In the genomic region with DNA sequence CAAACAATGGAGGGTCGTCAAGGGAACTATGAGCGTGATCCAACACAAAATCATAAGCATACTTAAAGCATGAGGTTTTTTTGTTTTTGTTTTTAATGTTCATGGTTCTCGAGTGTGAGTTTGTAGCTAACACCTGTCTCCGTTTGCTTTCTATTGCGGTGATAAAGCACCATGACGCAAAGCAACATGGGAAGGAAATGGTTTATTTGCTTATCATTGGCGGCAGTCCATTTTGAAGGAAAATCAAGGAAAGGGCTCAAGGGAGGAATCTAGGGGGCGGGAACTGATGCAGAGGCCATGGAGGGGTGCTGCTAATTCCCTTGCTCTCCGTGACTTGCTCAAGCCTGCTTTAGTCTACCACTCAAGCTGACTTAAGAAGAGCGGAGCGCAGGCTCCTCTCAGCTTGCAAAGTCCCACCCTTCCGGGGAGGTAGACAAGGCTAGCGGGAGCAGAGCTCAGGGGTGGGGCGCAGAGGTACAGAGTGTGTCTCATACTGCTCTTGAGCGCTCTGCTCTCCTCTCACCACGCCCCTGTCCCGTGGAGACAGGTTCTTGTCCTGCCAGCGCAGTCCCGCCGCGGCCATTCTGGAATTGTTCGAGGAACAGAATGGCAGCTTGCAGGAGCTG, we compare ENCODE assay signal across 7 mouse cellular contexts. TPM values are rescaled to one million over a fixed set of nuclear protein-coding genes. Genes with fewer than 3 reads are reported as not detected.
DNase-seq lines count a peak whose midpoint lies in the region; ATAC-seq lines count a peak whose summit lies in the region.

No protein-coding gene starts in this region.

- H3K27me3 ChIP-seq in hindbrain, embryonic 16.5 days (replicated peaks; ENCODE audit: control insufficient read depth, insufficient read depth, low read length): peaks cover 2% of the 10 kb centered on the region; the same call in 1 of the 2 replicates

- DNase-seq in ES-CJ7 (ENCODE audit: low read depth, low spot score): peak; percentile 50
- peak; percentile 44 for DNase-seq in c-Kit-negative CD71-positive TER-119-positive erythroid progenitor cells, embryonic 14.5 days (ENCODE audit: low read depth, low spot score)
- no peak for DNase-seq in layer of hippocampus, adult 9-10 months (ENCODE audit: low spot score)
- DNase-seq in yolk sac, embryonic 10.5 days (ENCODE audit: low spot score): no peak
- no peak for DNase-seq in left cerebral cortex, postnatal 4 days

- no peaks in the 10 kb centered on the region; the same call in 1 of the 2 replicates for H3K4me1 ChIP-seq in hindbrain, embryonic 16.5 days (ENCODE audit: control insufficient read depth, insufficient read depth, low read depth, low read length)

- no peaks in the 10 kb centered on the region for H3K36me3 ChIP-seq in hindbrain, embryonic 16.5 days (ENCODE audit: control insufficient read depth, insufficient read depth, low read length)

- H3K4me3 ChIP-seq in hindbrain, embryonic 16.5 days (ENCODE audit: low read length): peak overlapping the region; percentile 14; the same call in 1 of the 2 replicates

- peak overlapping the region; percentile 38 for H3K4me2 ChIP-seq in hindbrain, embryonic 16.5 days (ENCODE audit: low read length)

- ATAC-seq in hindbrain, embryonic 16.5 days: peak; percentile 56
- ATAC-seq in megakaryocyte-erythroid progenitor cell, adult 5-6 weeks (replicated peaks; ENCODE audit: low FRiP score, low TSS enrichment, poor library complexity, severe bottlenecking): peak; percentile 51

- H3K27ac ChIP-seq in hindbrain, embryonic 16.5 days (ENCODE audit: low read depth, low read length): no peak overlapping the region

- H3K9ac ChIP-seq in hindbrain, embryonic 16.5 days (ENCODE audit: low read depth, low read length): no peak overlapping the region

- 46% methylated on average over 22 of the region's 22 CpGs for WGBS in hindbrain, embryonic 16.5 days

- intact Hi-C loops in left cerebral cortex, postnatal 4 days (cut with DNase I): loop anchor here (5.0 to 10.0 kb wide), 2 partner anchors 135 to 468 kb away; a partner anchor contains a TSS

- no peaks in the 10 kb centered on the region for H3K9me3 ChIP-seq in hindbrain, embryonic 16.5 days (ENCODE audit: control insufficient read depth, low read length)

RNA-seq across cellular contexts. Expression of a gene that starts 12.2 kb away (rescaled TPM):
- polyA plus RNA-seq in hindbrain, embryonic 16.5 days (2015; fragmentation: Nextera tagmentation; extraction: Ambion mirVana): 0.15 and 0.39 TPM in 2 replicates
- 4.2 and 7.1 TPM in 2 replicates for total RNA-seq in megakaryocyte-erythroid progenitor cell, adult 5-6 weeks (2014; fragmentation: Nextera tagmentation)
- 5.1 and 5.7 TPM in 2 replicates for total RNA-seq in megakaryocyte-erythroid progenitor cell, adult 5-6 weeks (2017)
- under 1 TPM; 0.20 to 0.22 TPM for total RNA-seq in left cerebral cortex, postnatal 4 days (2021)

RNA-seq across cellular contexts. Expression of a gene that starts 15.6 kb away (rescaled TPM):
- polyA plus RNA-seq in hindbrain, embryonic 16.5 days (2015; fragmentation: Nextera tagmentation; extraction: Ambion mirVana): 0.93 and 1.6 TPM in 2 replicates
- 192 and 203 TPM in 2 replicates for total RNA-seq in megakaryocyte-erythroid progenitor cell, adult 5-6 weeks (2014; fragmentation: Nextera tagmentation)
- total RNA-seq in megakaryocyte-erythroid progenitor cell, adult 5-6 weeks (2017): 86.3 and 160 TPM in 2 replicates
- under 1 TPM in 1 of 2 experiments, not detected in 1; 0.10 TPM for total RNA-seq in left cerebral cortex, postnatal 4 days (2021)

RNA-seq across cellular contexts. Expression of a gene that starts 34.2 kb away (rescaled TPM):
- 0.88 and 4.2 TPM in 2 replicates for polyA plus RNA-seq in hindbrain, embryonic 16.5 days (2015; fragmentation: Nextera tagmentation; extraction: Ambion mirVana)
- total RNA-seq in megakaryocyte-erythroid progenitor cell, adult 5-6 weeks (2014; fragmentation: Nextera tagmentation): 1.7 TPM in 1 of 2 replicates, not detected in the other
- 0.30 TPM in 1 of 2 replicates, not detected in the other for total RNA-seq in megakaryocyte-erythroid progenitor cell, adult 5-6 weeks (2017)
- total RNA-seq in left cerebral cortex, postnatal 4 days (2021): under 1 TPM in 1 of 2 experiments, not detected in 1; 0.58 TPM

RNA-seq across cellular contexts. Expression of a gene that starts 57.1 kb away (rescaled TPM):
- 33.2 and 34.3 TPM in 2 replicates for polyA plus RNA-seq in hindbrain, embryonic 16.5 days (2015; fragmentation: Nextera tagmentation; extraction: Ambion mirVana)
- 56.0 and 61.4 TPM in 2 replicates for total RNA-seq in megakaryocyte-erythroid progenitor cell, adult 5-6 weeks (2014; fragmentation: Nextera tagmentation)
- total RNA-seq in megakaryocyte-erythroid progenitor cell, adult 5-6 weeks (2017): 76.9 and 90.2 TPM in 2 replicates
- total RNA-seq in left cerebral cortex, postnatal 4 days (2021): 10 to 100 TPM; 10.3 to 11.9 TPM

RNA-seq across cellular contexts. Expression of a gene that starts 57.2 kb away (rescaled TPM):
- 8.9 and 10.6 TPM in 2 replicates for polyA plus RNA-seq in hindbrain, embryonic 16.5 days (2015; fragmentation: Nextera tagmentation; extraction: Ambion mirVana)
- 89.3 and 113 TPM in 2 replicates for total RNA-seq in megakaryocyte-erythroid progenitor cell, adult 5-6 weeks (2014; fragmentation: Nextera tagmentation)
- 32.8 and 55.7 TPM in 2 replicates for total RNA-seq in megakaryocyte-erythroid progenitor cell, adult 5-6 weeks (2017)
- total RNA-seq in left cerebral cortex, postnatal 4 days (2021): 10 to 100 TPM; 60.9 to 70.9 TPM

Comparison
In these comparisons a context has a peak if more than half of its experiments do, and no peak if none do; other contexts are left out.
1. DNase-seq: peak in ES-CJ7 (single experiment) and c-Kit-negative CD71-positive TER-119-positive erythroid progenitor cells, embryonic 14.5 days (single experiment); none in layer of hippocampus, adult 9-10 months (single experiment), yolk sac, embryonic 10.5 days (single experiment) and left cerebral cortex, postnatal 4 days (single experiment).
2. RNA of a gene that starts 12.2 kb away (total RNA-seq): 4.2 to 7.1 TPM in megakaryocyte-erythroid progenitor cell, adult 5-6 weeks; 0.20 to 0.22 TPM in left cerebral cortex, postnatal 4 days; every median in the first group is over 4 times any median in the second.
3. RNA of a gene that starts 15.6 kb away (total RNA-seq): 86.3 to 203 TPM in megakaryocyte-erythroid progenitor cell, adult 5-6 weeks; 0.10 TPM in left cerebral cortex, postnatal 4 days; every median in the first group is over 10 times any median in the second.